Mouse (Mus musculus): ENCODE data around the gene Spsb3.

DNA sequence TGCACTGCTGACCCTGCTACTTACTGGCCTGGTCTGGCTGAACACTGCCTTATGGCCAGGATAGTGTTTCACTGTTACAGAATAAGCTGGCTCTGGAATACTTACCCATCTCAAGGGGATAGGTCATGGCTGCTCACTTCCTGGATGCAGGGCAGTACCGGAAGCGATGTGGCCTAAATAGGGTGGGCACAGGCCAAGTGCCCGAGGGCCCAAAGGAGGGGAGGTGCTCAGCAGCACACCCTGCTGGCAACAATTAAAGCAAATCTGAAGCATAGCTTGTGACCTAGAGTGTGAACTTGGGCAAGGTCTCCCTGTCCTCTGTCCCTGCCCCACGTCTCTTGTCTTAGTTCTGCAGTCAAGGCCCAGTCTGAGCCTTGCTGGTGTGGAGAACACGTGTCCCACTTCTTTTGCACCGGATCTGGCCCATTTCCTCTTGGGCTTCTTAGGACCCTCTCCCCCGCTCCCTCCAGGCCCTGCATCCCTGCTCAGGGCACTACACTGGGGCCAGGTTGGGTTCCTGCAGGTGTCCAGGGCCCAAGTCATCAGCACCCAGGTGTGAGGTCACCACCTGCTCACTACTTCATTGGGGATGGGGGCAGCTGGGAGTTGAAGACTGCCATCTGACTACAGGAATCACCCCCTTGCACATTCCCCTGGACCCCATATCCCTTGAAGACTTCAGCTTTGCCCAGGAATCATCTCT, 4.6 kb upstream of the Spsb3 start:
- TF ChIP-seq CTCF (IDR thresholded peaks at IDR 0.05; ENCODE audit: low read depth) (peak; percentile 75), EP300 (optimal IDR thresholded peaks at IDR 0.05) (no peak)
